Mouse (Mus musculus): Measurements from ENCODE around the gene Tmem176b.
"Not testable (repeated sequence)": the region's sequence is repeated elsewhere in the genome, so short reads cannot be mapped to it uniquely, and the experiment has no call there.

Gene Tmem176b

GRCm38 (mm10) chr6:48842111-48842842 lies 981 bp upstream of the Tmem176b start:
- no peak for DNase-seq (ENCODE audit: extremely low read depth, low read depth, low spot score)

DNA sequence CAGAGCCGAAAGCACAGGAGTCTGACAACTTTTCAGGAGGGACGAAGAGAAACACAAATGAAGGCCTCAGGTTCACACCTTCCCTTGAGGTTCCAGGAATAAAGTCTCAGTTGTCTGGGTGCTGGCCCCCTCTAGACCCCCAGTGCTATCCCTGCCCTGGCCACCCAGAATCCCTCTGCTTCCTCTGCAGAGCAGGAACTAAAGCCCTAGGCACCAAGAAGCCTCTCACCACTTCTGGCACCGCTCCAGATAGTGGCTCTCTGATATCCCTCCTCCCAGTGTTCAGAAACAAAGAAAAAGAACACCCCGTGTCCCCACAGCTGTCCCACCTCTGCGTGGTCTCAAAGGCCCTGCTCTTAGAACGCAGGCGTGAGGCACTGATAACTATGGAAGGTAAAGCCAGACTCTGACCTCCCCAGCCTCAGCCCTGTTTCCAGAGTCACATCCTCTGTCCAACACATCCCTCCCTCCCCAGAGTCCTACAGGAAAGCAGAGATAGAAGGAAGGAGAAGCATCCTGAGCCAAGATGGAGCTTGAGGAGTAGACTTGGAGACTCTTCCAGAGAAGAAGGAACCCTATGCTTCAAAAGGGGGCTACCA lies 826 bp downstream of the Tmem176b start, which contains the start of gene Tmem176a:
Tmem176a (plus strand) TSS at position 549 of the 599 bp plus-strand sequence.
- DNase-seq (ENCODE audit: extremely low read depth, low read depth, low spot score) = no peak

- no peak for DNase-seq (ENCODE audit: extremely low read depth, low read depth, low spot score)
Measured at GRCm38 (mm10) chr6:48838321-48839080, 2.8 kb downstream of the Tmem176b start.

DNA sequence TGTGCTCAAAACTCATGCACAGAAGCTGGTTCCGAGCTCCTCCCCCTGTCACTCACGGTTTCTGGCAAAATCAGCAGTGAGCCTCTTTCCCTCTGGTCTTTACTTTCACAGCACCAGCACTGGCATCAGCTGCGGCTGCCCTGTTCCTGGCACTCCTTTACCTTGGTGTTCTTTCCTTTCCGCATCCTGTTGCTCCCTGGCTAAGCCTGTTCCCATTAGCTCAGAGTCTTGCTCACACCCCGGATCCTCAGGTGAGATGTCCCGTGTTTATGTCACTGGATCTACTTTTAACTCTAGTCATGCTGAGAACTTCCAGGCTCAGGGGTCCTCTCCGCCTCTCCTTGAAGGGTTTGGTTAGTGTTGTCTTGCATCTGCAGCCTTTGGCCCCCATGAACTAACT lies 3.8 kb downstream of the Tmem176b start:
- no peak for DNase-seq (ENCODE audit: extremely low read depth, low read depth, low spot score)

DNA sequence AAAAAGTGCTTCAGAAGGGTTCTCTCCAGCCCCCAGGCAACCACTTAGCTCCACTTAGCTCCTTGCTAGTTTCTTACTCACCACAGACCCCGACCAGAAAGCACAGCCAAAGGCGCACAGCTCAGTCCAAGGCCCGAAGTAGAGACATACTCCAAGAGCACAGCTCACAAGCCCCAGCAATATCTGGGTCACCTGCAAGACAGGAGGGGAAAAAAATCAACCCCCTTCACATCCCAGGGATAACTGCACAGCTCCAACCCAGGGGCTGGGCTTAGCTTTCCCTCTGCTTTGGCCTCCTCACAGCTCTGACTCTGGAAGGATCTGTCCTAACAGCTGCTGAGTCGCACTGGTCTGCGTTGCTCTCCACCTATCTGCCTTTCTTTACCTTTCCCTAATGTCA lies 5.2 kb downstream of the Tmem176b start:
- DNase-seq (ENCODE audit: extremely low read depth, low read depth, low spot score) = no peak

DNA sequence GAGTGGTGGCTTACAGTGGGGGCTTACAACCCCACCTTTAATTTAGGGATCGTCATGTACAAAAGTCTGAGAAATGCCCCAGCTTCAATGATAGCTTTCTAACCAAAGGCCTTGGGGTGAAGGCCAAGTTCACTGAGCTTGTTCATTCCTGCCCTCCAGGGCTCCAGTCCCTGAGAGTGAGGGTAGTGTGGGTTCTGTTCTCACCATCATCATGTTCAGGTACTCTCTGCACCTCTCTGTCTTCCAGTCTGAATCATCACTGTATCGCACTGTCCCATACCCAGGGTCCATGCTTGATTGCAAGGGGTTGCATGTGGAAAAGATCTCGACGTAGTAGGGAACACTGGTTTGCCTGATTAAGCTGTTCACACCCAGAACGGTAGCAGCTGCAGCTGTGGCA lies 6.1 kb downstream of the Tmem176b start:
- no peak for DNase-seq (ENCODE audit: extremely low read depth, low read depth, low spot score)

DNA sequence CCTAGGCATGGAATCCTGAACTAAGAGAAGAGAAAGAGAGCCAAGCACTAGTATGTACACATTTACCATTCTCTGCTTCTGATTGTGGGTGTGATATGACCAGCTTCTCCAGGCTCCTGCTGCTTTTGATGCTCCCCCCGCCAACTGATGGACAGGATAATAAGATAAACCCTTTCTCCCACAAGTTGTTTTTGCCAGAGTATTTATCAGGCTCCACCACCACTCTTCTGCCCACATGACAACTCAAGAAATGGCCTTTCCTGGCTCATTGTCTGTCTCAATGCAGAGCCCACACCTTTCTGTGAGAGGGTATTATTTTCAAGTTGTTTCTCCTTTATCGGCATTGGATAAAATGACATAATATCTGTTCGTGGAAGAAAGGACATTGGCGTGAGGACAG lies 7.8 kb downstream of the Tmem176b start:
- no peak for DNase-seq (ENCODE audit: extremely low read depth, low read depth, low spot score)

DNA sequence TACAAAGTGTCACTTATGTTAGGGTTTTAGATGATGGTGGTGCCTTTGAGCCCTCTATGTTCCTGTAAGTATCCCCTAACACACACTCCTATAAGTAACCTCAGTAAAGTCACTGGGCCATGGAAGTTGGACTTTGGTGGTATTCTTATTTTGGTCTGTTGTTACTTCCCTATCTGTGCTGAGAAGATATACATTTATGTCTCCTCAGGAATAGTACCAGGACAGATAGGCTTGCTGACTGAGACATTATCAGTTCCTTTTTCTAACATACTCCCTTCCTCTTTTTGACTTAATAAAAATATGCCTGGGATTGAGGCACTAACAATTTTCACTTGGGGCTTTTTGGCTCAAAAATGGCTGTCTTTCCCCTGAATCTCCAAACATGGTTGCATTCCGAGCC lies 8.9 kb downstream of the Tmem176b start:
- no peak for DNase-seq (ENCODE audit: extremely low read depth, low read depth, low spot score)

GRCm38 (mm10) chr6:48831141-48831540 lies 10.2 kb downstream of the Tmem176b start:
- DNase-seq (ENCODE audit: extremely low read depth, low read depth, low spot score) = no peak

DNA sequence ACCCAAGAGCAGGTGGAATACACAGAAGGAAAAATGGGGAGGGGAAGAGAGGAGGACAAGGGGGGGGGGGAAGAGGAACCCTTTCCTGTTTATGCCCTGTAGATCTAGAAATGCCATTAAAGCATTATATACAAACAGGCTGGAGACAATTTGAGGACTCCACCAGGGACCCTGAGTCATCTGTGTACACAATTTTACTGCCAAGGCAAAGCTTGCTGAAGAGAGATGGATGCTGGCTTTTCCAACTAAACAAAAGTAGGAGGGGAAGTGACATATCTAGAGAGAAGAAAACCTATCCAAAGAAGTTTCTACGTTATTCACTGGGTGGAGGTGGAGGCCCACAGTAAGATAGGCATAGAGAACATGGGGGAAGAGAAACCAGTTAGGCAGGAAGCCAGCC lies 11.1 kb downstream of the Tmem176b start:
- no peak for DNase-seq (ENCODE audit: extremely low read depth, low read depth, low spot score)

GRCm38 (mm10) chr6:48829651-48830050 lies 11.6 kb downstream of the Tmem176b start:
- no peak for DNase-seq (ENCODE audit: extremely low read depth, low read depth, low spot score)

- no peak for DNase-seq (ENCODE audit: extremely low read depth, low read depth, low spot score)
Measured at GRCm38 (mm10) chr6:48828976-48829375, 12.3 kb downstream of the Tmem176b start.

GRCm38 (mm10) chr6:48825016-48825415 lies 16.3 kb downstream of the Tmem176b start:
- DNase-seq (ENCODE audit: extremely low read depth, low read depth, low spot score) = no peak

- DNase-seq (ENCODE audit: extremely low read depth, low read depth, low spot score) = not testable (repeated sequence)
Measured at GRCm38 (mm10) chr6:48821991-48822785, 19.1 kb downstream of the Tmem176b start.

GRCm38 (mm10) chr6:48817815-48818214 lies 23.5 kb downstream of the Tmem176b start:
- no peak for DNase-seq (ENCODE audit: extremely low read depth, low read depth, low spot score)

DNA sequence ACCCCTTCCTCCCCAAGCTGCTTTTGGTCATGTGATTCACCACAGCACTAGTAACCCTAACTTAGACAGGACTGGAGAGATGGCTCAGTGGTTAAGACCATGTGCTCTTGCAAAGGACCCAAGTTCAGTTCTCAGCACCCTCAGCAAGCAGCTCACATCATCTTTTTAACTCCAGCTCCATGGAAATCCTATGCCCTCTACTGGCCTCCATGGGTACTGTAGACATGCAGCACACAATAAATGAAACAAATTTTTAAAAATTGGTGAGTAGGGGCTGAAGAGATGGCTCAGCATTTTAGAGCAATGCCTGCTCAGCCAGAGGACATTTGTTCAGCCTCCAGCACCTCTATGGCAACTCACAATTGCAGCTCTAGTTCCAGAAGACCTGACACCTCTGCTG lies 26.3 kb downstream of the Tmem176b start:
- no peak for DNase-seq (ENCODE audit: extremely low read depth, low read depth, low spot score)

DNA sequence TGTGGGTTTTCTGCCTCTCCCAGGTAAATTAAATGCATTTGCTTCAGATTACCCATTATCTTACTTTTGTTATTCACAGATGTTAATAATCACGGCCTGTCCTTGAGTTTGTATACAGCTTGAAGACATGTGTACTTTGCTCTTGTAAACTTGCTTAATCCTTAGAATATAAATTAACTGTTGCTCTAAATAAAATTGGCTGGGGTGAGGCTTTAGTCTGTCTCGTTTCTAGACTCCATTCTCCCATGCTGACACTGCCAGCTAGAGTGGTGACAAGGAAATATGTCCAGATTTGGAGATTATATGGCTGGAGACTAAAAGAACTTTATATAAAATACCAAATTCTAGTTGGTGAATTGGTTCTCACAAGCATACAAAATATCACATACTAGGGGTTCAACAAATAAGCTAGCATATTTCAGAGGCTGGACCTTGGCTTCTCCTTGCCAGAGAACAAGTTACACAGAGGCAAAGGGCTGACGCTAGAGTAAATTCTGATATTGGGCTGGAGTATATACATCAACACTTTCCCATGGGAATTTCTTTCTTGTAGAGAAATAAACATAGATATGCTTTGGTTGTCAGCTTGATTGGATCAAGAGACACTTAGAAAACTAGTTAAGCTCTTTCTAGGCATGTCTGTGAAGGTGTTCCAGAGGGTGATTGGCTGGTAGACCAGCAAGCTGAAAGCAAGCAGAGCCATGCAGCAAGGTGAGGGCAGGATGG lies 31.6 kb downstream of the Tmem176b start:
- no peak for DNase-seq (ENCODE audit: extremely low read depth, low read depth, low spot score)

DNA sequence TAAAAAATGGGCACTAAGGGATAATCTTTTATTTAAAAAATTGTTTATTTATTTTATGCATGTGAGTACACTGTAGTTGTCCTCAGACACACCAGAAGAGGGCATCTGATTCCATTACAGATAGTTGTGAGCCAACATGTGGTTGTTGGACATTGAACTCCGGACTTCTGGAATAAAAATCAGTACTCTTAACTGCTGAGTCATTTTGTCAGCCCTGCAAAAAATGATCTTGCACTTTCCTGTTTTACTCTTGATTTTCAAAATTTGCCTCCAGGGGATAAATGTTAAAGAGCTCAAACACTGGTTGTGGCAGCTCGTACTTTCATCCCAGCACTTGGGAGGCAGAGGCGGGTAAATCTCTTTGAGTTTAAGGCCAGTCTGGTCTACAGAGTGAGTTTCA lies 34.5 kb downstream of the Tmem176b start:
- no peak for DNase-seq (ENCODE audit: extremely low read depth, low read depth, low spot score)

GRCm38 (mm10) chr6:48804346-48804745 lies 37.0 kb downstream of the Tmem176b start:
- no peak for DNase-seq (ENCODE audit: extremely low read depth, low read depth, low spot score)

- DNase-seq (ENCODE audit: extremely low read depth, low read depth, low spot score) = no peak
Measured at GRCm38 (mm10) chr6:48803406-48804051, 37.8 kb downstream of the Tmem176b start.
